Mouse (Mus musculus) myocyte (in vitro differentiated cells): ENCODE measurements around the gene Tbl2.

Experiments used
- POLR2AphosphoS2 ChIP-seq: IDR thresholded peaks from one replicate; pipeline ENCODE4 v1.6.1; 2011; ENCODE audit warnings: low read depth, control low read depth; ENCODE audit not compliant: insufficient read length
- SRF ChIP-seq: IDR thresholded peaks from one replicate; pipeline ENCODE4 v1.6.1; 2011; ENCODE audit warnings: low read depth; ENCODE audit not compliant: control insufficient read depth, insufficient read length

DNA sequence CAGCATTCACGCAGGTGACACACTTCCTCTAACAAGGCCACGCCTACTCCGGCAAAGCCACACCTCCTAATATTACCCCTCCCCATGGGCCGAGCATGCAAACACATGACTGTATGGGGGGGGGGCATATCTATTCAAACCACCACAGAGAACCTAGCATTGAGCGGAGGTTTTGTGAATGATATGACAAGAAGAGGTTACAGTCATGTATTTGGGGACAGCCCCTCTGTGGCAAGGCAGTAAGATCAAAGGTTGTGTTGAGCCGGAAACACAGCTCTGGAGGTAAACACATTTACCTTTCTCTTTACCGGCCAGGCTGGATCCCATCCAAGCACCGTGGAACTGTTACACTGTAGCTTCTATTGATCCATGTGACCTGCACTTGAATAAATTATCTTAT, 34.2 kb upstream of the Tbl2 start:
- no peak for TF ChIP-seq SRF
- TF ChIP-seq POLR2AphosphoS2 = no peak
